Mouse (Mus musculus) kidney, postnatal 36 days (tissue): ENCODE measurements at regions not wholly inside any gene's neighbourhood (a gene's known extent, or its start where the extent isn't known, plus 50 kb on each side); places are given as distances from the start of the nearest gene placed in this dataset.

Source experiments
- DNase-seq, 2 experiments: peaks; one replicate each; pipeline ENCODE4 v3.0.0; 2021 to 2022; ENCODE audit warnings: mixed read lengths in 2 of 2

- DNase-seq: no peak
These were observed 797.1 kb upstream of the Slit2 start for GRCm38 (mm10) chr5:47185868-47186267.

- DNase-seq: no peak
These were observed 780.6 kb upstream of the Slit2 start for GRCm38 (mm10) chr5:47202164-47202914.

DNA sequence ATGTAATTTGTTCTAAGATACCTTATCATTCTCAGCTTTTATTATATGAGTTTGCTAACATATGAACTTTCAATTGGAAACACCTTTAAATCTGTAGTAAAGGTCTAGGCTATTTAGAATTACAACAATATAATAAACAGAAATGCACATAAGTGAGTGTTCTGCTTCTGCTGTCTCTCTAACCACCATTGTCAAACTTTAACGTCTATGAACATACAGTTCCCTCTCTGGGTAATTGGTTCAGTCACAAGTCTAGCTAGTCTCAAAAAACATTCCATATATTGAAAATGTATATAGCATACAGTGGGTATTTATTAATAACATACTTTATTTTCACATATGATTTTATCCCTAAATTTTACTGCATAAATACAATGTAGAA is 780.0 kb upstream of the Slit2 start:
- no peak for DNase-seq

- no peak for DNase-seq
These were observed 772.4 kb upstream of the Slit2 start for GRCm38 (mm10) chr5:47210542-47210941.

GRCm38 (mm10) chr5:47215421-47215820 is 767.5 kb upstream of the Slit2 start:
- DNase-seq: no peak

DNA sequence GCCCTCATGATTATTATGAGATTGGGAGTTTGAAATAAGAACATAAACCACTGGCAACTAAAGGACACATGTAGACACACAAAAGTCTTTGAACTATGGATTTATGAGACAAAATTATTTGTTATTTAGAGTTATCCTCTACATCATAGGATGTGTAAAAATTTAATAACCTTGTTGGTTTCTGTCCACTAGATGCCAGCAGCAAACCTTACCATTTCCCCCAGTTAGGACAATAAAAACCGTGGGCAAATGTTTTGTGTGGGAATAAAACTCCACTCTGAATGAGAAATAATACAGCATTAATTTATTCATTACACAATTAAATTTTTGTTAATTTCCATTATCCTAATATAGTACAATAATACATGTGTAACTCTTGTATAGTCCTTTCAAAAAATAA is 757.7 kb upstream of the Slit2 start:
- no peak for DNase-seq

- no peak for DNase-seq
These were observed 746.8 kb upstream of the Slit2 start for GRCm38 (mm10) chr5:47236094-47236493.

- DNase-seq: no peak
These were observed 742.9 kb upstream of the Slit2 start for GRCm38 (mm10) chr5:47240060-47240459.

- peak in 1 of 2 experiments; percentile 1 for DNase-seq
These were observed 742.4 kb upstream of the Slit2 start for GRCm38 (mm10) chr5:47240586-47240985.

- no peak for DNase-seq
These were observed 728.0 kb upstream of the Slit2 start for GRCm38 (mm10) chr5:47254835-47255369.

DNA sequence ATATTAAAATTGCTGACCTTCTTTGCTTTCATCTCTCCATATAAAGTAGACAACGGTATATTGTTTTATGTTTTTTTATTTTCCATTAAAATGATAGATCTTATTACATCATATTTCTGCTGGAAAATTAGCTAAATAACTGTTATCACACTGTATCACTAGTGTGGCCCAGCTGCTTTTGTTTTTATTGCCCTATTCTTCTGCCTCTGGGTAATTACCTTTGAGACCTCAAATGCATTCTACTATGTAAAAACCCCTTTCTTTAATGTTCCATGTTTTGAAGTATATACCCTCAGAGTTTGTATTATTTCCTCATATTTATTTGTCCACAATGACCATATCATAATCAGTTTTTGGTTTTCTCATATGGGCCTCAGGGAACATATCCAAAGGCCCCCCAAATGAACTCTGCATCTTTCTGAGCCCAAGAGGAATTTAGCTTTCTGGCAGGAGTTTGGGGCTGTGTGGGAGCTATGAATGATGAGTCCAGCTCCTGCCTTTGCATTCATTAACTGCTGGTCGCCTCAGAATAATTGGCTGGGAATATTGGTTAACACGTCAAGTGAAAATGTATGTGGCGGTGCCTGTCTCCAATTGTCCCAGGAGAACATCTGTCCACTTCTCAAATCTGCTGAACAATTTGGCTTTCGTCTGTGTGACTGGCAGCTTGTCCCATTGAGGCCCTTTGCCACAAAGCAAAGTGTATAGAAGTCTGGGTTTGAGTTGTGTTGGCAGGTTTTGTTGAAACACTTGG is 721.1 kb upstream of the Slit2 start:
- DNase-seq: no peak

DNA sequence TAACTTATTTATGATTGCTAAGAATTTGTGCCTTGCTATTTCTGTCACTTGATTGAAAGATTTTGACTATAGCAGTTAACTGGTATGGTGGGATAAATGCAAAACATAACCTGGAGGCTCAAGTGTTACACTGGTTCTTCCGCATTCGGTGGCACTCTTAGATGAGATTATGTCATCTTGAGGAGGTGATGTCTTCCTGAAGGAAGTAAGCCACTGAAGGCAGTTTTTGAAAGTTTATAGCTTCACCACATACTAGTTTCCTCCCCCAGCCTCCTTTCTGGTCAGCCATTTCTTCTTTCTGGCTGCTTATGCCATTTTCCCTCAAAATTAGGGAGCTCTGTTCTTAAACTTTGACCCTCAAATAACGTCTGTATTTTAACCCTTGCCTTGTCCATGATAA is 710.3 kb upstream of the Slit2 start:
- DNase-seq: no peak

DNA sequence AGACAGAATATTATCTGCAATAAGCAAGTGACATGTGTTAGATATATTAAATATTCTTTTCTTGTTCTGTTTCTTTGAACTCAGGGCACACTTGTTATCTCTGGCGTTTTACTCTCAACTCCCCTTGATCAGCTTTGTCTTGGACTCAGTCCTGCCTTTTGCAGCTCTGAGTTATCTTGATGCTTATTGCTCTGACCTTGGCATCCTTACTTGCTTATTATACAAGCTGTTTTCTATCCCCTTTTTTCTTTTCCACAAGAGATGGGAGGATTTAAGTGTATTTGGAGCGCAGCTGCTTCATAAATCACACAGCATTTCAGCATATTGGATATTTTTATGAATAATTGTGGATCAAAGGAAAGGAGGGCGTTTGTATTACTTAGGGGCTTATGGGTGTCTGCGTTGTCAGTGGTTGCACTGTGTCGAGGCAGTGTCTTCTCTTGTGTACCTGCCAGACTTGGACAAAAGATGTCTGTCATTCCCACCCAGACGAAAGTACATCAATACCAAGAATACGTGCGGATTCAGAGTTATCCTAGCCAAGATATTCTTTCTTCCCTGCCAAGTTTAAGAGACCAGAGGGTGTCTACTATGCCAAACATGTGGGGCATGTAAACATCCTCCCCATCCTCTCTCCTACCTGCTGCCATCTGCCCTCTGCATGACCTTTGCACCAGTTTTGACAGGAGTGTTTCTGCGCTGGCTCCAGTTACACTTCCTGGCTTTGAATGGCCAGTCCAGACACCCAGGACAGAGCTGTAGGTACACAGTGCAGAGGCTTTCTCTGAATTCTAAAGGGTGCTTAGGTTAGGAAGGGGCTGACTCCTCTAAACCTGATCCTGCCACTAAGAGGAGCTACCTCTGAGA is 709.3 kb upstream of the Slit2 start:
- DNase-seq: peak in 1 of 2 experiments; percentile 2

- no peak for DNase-seq
These were observed 708.7 kb upstream of the Slit2 start for GRCm38 (mm10) chr5:47274256-47274638.

- no peak for DNase-seq
These were observed 706.4 kb upstream of the Slit2 start for GRCm38 (mm10) chr5:47276231-47277195.

DNA sequence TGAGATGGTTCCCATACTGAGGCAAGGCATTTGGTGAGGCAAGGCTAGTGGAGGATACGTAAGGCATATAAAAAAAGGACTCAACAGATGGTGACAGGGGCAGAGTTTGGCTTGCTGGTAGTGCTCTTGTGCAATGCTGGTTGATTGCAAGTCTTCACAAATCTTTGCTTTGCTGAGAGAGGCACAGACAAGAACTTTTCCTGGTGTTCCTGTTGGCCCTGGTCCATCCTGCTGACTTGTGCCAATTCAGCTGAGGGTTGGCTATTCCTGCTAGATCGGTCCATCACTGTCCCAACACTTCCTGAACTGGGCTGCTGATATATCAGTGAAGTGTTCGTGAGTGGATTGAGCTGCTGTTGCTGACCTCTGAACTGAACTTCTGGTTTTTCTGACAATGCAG is 703.3 kb upstream of the Slit2 start:
- no peak for DNase-seq

DNA sequence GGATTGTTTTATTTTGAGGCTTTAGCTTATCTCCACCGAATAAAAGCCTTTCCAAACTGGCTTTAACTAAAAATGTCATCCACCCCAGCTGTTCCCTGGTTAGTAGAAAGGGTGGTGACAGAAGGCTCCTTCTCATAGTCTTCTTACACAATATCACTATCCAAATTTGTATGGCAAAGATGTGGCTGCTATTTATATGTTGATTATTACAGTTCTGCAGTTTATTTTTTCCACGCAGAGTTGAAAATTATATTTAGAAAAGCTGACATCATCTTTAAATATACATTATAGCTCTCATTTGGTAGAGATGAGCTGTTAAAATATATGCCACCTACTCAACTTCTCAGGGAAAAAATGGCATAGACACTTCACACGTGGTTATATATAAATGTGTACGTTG is 683.3 kb upstream of the Slit2 start:
- DNase-seq: no peak

- DNase-seq: no peak
These were observed 665.4 kb upstream of the Slit2 start for GRCm38 (mm10) chr5:47317506-47317905.

- DNase-seq: no peak
These were observed 664.8 kb upstream of the Slit2 start for GRCm38 (mm10) chr5:47318147-47318546.

DNA sequence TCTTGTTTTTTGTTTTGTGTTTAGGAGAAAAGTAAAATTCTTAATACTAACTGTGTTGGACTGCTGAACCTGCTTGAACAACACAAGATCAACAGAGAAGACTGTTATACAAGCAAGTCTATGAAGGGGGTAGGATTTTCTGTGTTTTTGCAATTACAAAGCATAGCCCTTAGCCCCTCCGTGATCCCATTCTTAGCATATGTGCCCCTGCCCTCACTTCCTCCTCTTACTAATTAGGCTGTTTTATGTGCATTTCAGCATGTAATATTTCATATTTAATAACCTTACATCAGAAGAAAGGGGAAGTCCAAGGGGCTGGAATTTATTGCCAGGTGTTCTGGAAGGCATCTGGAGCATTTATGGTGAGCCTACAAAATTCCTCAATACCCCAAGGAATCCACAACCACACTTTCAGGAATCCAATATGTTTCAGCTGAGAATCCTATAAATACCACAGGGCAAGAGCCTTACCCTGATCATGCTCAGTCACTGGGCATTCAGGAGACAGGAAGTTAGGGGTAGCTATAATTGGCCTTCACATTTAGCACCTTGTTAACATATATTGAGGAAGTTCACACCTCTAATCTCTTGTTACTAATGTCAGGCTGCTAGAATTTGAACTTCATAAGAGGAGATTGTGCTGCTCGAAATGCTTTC is 660.3 kb upstream of the Slit2 start:
- DNase-seq: no peak

GRCm38 (mm10) chr5:47334299-47334698 is 648.6 kb upstream of the Slit2 start:
- DNase-seq: no peak
